24 mouse cellular contexts compared by ENCODE assay signal in the genomic region with DNA sequence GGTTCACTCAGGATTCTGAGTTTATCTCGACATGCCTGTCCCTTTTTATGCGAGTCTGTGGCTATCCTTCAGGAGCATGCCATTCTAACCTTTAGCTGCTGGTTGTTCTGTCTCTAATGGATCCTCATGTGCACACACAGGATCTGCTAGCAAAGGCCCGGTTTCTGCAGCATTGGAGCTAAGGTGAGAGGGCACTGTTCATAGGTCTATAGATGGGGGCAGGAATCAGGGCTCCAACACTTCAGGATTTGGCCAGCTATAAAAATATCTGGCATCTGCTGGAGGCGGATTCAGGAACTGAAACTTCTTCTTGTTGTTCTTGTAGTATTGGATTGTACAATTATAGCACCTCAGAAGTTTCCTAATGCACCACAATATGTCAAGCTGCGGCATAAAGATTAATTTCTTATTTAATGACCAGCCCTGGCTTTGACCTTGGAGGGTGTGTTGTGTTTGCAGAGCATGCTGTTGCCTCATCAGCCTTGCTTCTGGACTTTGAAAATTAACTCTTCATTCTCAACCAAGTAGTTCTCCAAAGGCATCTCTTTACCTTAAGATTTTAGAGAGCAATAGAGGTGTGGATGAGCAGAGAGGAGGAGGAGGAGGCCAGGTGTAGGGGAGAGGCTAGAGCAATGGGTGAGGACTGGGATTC.
A peak's percentile ranks its signal among the peaks of the same experiment; 100 is the strongest.
DNase-seq lines count a peak whose midpoint lies in the region; ATAC-seq and TF ChIP-seq lines count a peak whose summit lies in the region.
"Had no signal": no experiment of that assay in that cellular context is flagged by ENCODE, and none has a peak within 500 bp of the region (broad histone marks: within the 10 kb centered on the region; RNA-seq: fewer than 3 reads in every experiment).

No protein-coding gene starts in this region.

- no peaks in the 10 kb centered on the region for H3K36me3 ChIP-seq in liver, adult 2 months (ENCODE audit: control insufficient read depth, insufficient read depth, low read length)
- no peaks in the 10 kb centered on the region for H3K36me3 ChIP-seq in stomach, embryonic 15.5 days
- H3K36me3 ChIP-seq: forebrain, embryonic 10.5 days; G1E; hindbrain, embryonic 10.5 days; hindbrain, embryonic 13.5 days had no signal

- no peak overlapping the region for H3K4me3 ChIP-seq in liver, adult 2 months (ENCODE audit: insufficient read depth, low read depth, low read length)
- no peak overlapping the region for H3K4me3 ChIP-seq in stomach, embryonic 15.5 days (replicated peaks)
- H3K4me3 ChIP-seq: forebrain, embryonic 10.5 days; forebrain, embryonic 13.5 days; hindbrain, embryonic 10.5 days; hindbrain, embryonic 13.5 days had no signal

- ATAC-seq in stomach, embryonic 15.5 days (ENCODE audit: insufficient read depth, low FRiP score, low read depth): peak; percentile 50
- ATAC-seq: forebrain, embryonic 13.5 days; forebrain, embryonic 16.5 days; hindbrain, embryonic 16.5 days; Patski had no signal

- H3K27me3 ChIP-seq in liver, adult 2 months (ENCODE audit: control insufficient read depth, insufficient read depth, low read length): no peaks in the 10 kb centered on the region
- no peaks in the 10 kb centered on the region for H3K27me3 ChIP-seq in stomach, embryonic 15.5 days (replicated peaks)
- H3K27me3 ChIP-seq: forebrain, embryonic 13.5 days; hindbrain, embryonic 13.5 days; Patski had no signal

- intact Hi-C loops in heart, postnatal 25 days (cut with DNase I): no loop called here

- H3K9me3 ChIP-seq in stomach, embryonic 15.5 days: no peaks in the 10 kb centered on the region
- H3K9me3 ChIP-seq: forebrain, embryonic 10.5 days; forebrain, embryonic 13.5 days; G1E; hindbrain, embryonic 10.5 days; hindbrain, embryonic 13.5 days had no signal

- no peak for TF ChIP-seq POLR2A in liver, adult 2 months (IDR thresholded peaks at IDR 0.05; ENCODE audit: extremely low read depth, insufficient read depth, low read length)

- no peak for TF ChIP-seq CTCF in liver, adult 2 months (IDR thresholded peaks at IDR 0.05; ENCODE audit: low read depth, low read length)

- H3K4me1 ChIP-seq in liver, adult 2 months (ENCODE audit: control insufficient read depth, insufficient read depth, low read length): peaks cover 6% of the 10 kb centered on the region
- no peaks in the 10 kb centered on the region for H3K4me1 ChIP-seq in stomach, embryonic 15.5 days
- H3K4me1 ChIP-seq: forebrain, embryonic 13.5 days had no signal

- peak; percentile 24 for DNase-seq in adrenal gland, adult 8-10 months
- DNase-seq in adrenal gland, postnatal 10 days: no peak
- peak; percentile 21 for DNase-seq in liver, adult 2 months (ENCODE audit: extremely low read depth, low read depth, low spot score)
- DNase-seq in liver: no peak
- DNase-seq in heart, postnatal 25 days (ENCODE audit: low spot score): no peak
- no peak for DNase-seq in urinary bladder, postnatal 25 days (ENCODE audit: low spot score)
- DNase-seq: B cell, adult 2 months; cerebellum, adult 11-12 months; cerebellum, adult 8-10 months; cerebellum, postnatal 10 days; gastrocnemius, postnatal 10 days; heart, adult 11 months; heart, postnatal 36 days; kidney, adult 11 months had no signal

- H3K27ac ChIP-seq in liver, adult 2 months (replicated peaks; ENCODE audit: insufficient read depth, low read depth, low read length): no peak overlapping the region
- peak overlapping the region; percentile 5; the same call in 1 of the 2 replicates for H3K27ac ChIP-seq in stomach, embryonic 15.5 days
- H3K27ac ChIP-seq: forebrain, embryonic 10.5 days; forebrain, embryonic 13.5 days; hindbrain, embryonic 10.5 days; hindbrain, embryonic 13.5 days had no signal

- no peak overlapping the region for H3K9ac ChIP-seq in liver, adult 2 months (ENCODE audit: low read depth, low read length)
- H3K9ac ChIP-seq in stomach, embryonic 15.5 days: no peak overlapping the region
- H3K9ac ChIP-seq: forebrain, embryonic 13.5 days; hindbrain, embryonic 13.5 days had no signal

- H3K79me2 ChIP-seq in liver, adult 2 months (ENCODE audit: control insufficient read depth, insufficient read depth, low read length): no peaks in the 10 kb centered on the region

- H3K4me2 ChIP-seq in stomach, embryonic 15.5 days: no peak overlapping the region
- H3K4me2 ChIP-seq: forebrain, embryonic 13.5 days; heart, embryonic 11.5 days; hindbrain, embryonic 13.5 days had no signal

- 48% methylated on average over 5 of the region's 5 CpGs for WGBS in liver, adult 2 months
- 63% methylated on average over 5 of the region's 5 CpGs for WGBS in stomach, embryonic 15.5 days

Comparison
In these comparisons a context has a peak if more than half of its experiments do, and no peak if none do; other contexts are left out.
1. DNase-seq: peak in adrenal gland, adult 8-10 months (single experiment) and liver, adult 2 months (single experiment); none in adrenal gland, postnatal 10 days (single experiment), liver (single experiment), heart, postnatal 25 days (single experiment) and urinary bladder, postnatal 25 days (single experiment).